Mouse (Mus musculus) olfactory bulb, adult 2 months (tissue): ENCODE results near the gene Lyst. TPM values are rescaled to one million over a fixed set of nuclear protein-coding genes. Genes with fewer than 3 reads are reported as not detected.

Experiments
- H3K27ac ChIP-seq: fragments of 200-500 bp; 2 replicates; pipeline ENCODE4 v1.5.1; 2012; ENCODE audit warnings: low read depth, low read length; ENCODE audit not compliant: insufficient read depth
- H3K4me1 ChIP-seq: fragments of 200-500 bp; 2 replicates; pipeline ENCODE4 v1.6.1; 2012; ENCODE audit warnings: low read length; ENCODE audit not compliant: control insufficient read depth, insufficient read depth
- H3K4me3 ChIP-seq: fragments of 200-500 bp; 2 replicates; pipeline ENCODE4 v1.5.1; 2012; ENCODE audit warnings: mild to moderate bottlenecking, low read depth, low read length, moderate library complexity; ENCODE audit not compliant: insufficient read depth
- CTCF ChIP-seq: fragments of 200-500 bp; IDR thresholded peaks from 2 replicates; pipeline ENCODE4 v1.5.1; 2012; ENCODE audit warnings: low read depth, mild to moderate bottlenecking, low read length, moderate library complexity; ENCODE audit not compliant: insufficient read depth
- POLR2A ChIP-seq: fragments of 200-500 bp; IDR thresholded peaks from 2 replicates; pipeline ENCODE4 v1.6.1; 2012; ENCODE audit warnings: mild to moderate bottlenecking, low read depth, low read length, moderate library complexity; ENCODE audit not compliant: insufficient read depth
- WGBS: fragments of 180-500 bp; shearing (Covaris S2); methylation state at CpG from one replicate; pipeline ENCODE4 v1.1.7; 2018; 5-methylcytosine and 5-hydroxymethylcytosine counted together
- polyA plus RNA-seq: library from polyadenylated mRNA; stranded (reverse); fragments of >200 nt; gene quantifications from 2 replicates; pipeline ENCODE4 v1.2.4, GENCODE M21; 2012; ENCODE audit warnings: low replicate concordance; ENCODE audit not compliant: missing spikeins, insufficient read depth, insufficient read length

Lyst gene
- polyA plus RNA-seq, 1 experiment: 50.5 TPM

- WGBS: 77% methylated on average over 1 of the region's 1 CpGs
- H3K4me3 ChIP-seq: no peak overlapping the region
- TF ChIP-seq CTCF (no peak), POLR2A (no peak)
- H3K4me1 ChIP-seq: no peaks in the 10 kb centered on the region
- H3K27ac ChIP-seq: no peak overlapping the region
Measured at GRCm38 (mm10) chr13:13612882-13613281, 22.7 kb downstream of the Lyst start.

- 96% methylated on average over 4 of the region's 4 CpGs for WGBS
- TF ChIP-seq CTCF (no peak), POLR2A (no peak)
- no peaks in the 10 kb centered on the region for H3K4me1 ChIP-seq
- no peak overlapping the region for H3K4me3 ChIP-seq
- no peak overlapping the region for H3K27ac ChIP-seq
Measured at GRCm38 (mm10) chr13:13614235-13614634, 24.0 kb downstream of the Lyst start.

- no peak overlapping the region for H3K27ac ChIP-seq
- no peak for TF ChIP-seq POLR2A
- no peak for TF ChIP-seq CTCF
- WGBS: 75% methylated on average over 5 of the region's 5 CpGs
- no peak overlapping the region for H3K4me3 ChIP-seq
- H3K4me1 ChIP-seq: no peaks in the 10 kb centered on the region
Measured at GRCm38 (mm10) chr13:13621456-13621855, 31.3 kb downstream of the Lyst start.

DNA sequence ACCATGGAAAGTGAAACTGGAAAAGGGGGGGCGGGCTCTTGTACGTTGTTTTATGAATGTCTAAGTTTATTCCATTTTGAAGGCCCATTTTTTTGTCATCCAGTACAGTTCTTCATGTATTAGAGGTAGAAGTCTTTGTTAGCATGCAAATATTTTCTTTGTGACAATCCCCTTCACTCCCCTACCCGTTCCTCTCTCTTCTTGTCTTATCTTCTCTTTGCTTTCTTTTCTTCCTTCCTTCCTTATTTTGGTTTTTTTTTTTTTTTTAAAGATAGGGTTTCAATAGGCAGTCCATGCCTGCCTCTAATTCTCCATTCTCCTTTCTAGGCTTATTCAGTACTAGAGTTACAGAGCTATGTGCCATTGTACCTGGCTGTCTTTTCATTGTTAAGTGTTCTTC lies 32.4 kb downstream of the Lyst start:
- no peak overlapping the region for H3K4me3 ChIP-seq
- H3K27ac ChIP-seq: no peak overlapping the region
- 81% methylated on average over 3 of the region's 3 CpGs for WGBS
- H3K4me1 ChIP-seq: no peaks in the 10 kb centered on the region
- TF ChIP-seq CTCF: no peak
- TF ChIP-seq POLR2A: no peak

GRCm38 (mm10) chr13:13633746-13634145 lies 43.5 kb downstream of the Lyst start:
- no peak overlapping the region for H3K27ac ChIP-seq
- H3K4me3 ChIP-seq: no peak overlapping the region
- TF ChIP-seq POLR2A: no peak
- TF ChIP-seq CTCF: no peak
- H3K4me1 ChIP-seq: peaks cover 2% of the 10 kb centered on the region; the same call in 1 of the 2 replicates
- WGBS: 41% methylated on average over 1 of the region's 1 CpGs

- no peak for TF ChIP-seq POLR2A
- TF ChIP-seq CTCF: no peak
- 32% methylated on average over 7 of the region's 7 CpGs for WGBS
- Histone ChIP-seq H3K4me3 (no peak overlapping the region), H3K27ac (no peak overlapping the region), H3K4me1 (peaks cover 2% of the 10 kb centered on the region; the same call in 1 of the 2 replicates)
Measured at GRCm38 (mm10) chr13:13634706-13635105, 44.5 kb downstream of the Lyst start.

- peaks cover 2% of the 10 kb centered on the region; the same call in 1 of the 2 replicates for H3K4me1 ChIP-seq
- TF ChIP-seq CTCF: no peak
- TF ChIP-seq POLR2A: no peak
- H3K27ac ChIP-seq: no peak overlapping the region
- 42% methylated on average over 12 of the region's 12 CpGs for WGBS
- no peak overlapping the region for H3K4me3 ChIP-seq
Measured at GRCm38 (mm10) chr13:13635224-13635623, 45.0 kb downstream of the Lyst start.

GRCm38 (mm10) chr13:13637577-13637976 lies 47.4 kb downstream of the Lyst start:
- Histone ChIP-seq H3K4me3 (no peak overlapping the region), H3K4me1 (peaks cover 2% of the 10 kb centered on the region; the same call in 1 of the 2 replicates), H3K27ac (no peak overlapping the region)
- WGBS: 73% methylated on average over 3 of the region's 3 CpGs
- TF ChIP-seq CTCF (no peak), POLR2A (no peak)

- no peak overlapping the region for H3K4me3 ChIP-seq
- WGBS: 82% methylated on average over 6 of the region's 6 CpGs
- TF ChIP-seq POLR2A: no peak
- no peak for TF ChIP-seq CTCF
- H3K4me1 ChIP-seq: peaks cover 2% of the 10 kb centered on the region; the same call in 1 of the 2 replicates
- no peak overlapping the region for H3K27ac ChIP-seq
Measured at GRCm38 (mm10) chr13:13637981-13638380, 47.8 kb downstream of the Lyst start.

DNA sequence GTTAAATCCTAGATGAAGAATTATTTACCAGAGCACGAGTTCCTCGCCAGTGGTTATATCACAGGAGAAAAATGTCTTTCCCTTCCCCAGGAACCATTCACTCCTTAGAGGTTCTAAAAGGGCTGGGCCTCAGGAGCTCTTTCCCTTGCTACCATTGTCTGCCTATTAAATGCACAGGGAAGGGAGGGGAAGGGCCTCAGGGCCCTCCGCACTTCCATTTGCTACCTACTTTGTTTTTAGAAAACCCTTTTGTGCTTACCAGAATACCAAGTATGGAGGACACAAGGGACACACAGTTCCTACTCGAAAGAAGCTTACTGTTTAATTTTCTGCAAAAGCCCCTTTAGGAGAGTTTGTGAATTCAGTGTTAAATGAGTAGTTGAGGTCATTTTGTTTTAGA lies 48.5 kb downstream of the Lyst start:
- Histone ChIP-seq H3K4me3 (no peak overlapping the region), H3K27ac (no peak overlapping the region), H3K4me1 (peaks cover 2% of the 10 kb centered on the region; the same call in 1 of the 2 replicates)
- TF ChIP-seq CTCF: no peak
- no peak for TF ChIP-seq POLR2A
- WGBS: 43% methylated on average over 4 of the region's 4 CpGs
